Mouse (Mus musculus): ENCODE measurements around the gene Neurl2.
A peak's percentile ranks its signal among the peaks of the same experiment; 100 is the strongest.
"Not testable (repeated sequence)": the region's sequence is repeated elsewhere in the genome, so short reads cannot be mapped to it uniquely, and the experiment has no call there.

The Neurl2 gene

DNA sequence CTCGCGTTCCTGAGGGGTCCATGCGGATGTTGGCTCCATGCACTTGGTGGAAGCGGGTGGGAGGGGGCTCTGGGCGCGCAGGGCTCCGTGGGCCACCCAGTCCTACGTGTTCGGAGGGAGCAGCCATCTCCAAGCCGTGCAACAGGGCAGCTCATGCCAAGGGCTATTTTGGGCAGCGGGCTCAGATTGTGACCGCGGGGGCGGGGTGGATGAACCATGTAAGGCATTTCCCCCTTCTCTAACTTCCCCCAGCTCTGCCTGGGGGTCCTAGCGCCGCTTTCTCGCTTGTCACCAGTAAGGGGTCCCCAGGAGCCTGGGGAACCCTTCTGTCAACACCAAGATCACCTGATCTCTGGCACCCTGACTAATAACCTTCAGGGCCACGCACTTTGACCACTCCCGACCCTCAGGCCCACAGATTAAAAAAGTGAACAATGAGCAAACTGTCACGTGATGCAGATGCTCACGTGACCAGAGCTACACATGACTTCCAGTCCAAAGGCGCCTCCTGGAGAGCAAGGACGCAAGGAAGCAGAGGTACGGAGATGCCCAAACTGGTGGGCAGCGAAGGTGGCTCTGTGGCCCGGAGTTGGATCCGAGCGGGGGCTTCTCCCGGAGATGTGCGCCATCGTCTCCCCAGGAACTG lies at the start of gene Neurl2:
Neurl2 (minus strand) TSS at position 143 of the 646 bp plus-strand sequence.
- DNase-seq = peak; percentile 89

DNA sequence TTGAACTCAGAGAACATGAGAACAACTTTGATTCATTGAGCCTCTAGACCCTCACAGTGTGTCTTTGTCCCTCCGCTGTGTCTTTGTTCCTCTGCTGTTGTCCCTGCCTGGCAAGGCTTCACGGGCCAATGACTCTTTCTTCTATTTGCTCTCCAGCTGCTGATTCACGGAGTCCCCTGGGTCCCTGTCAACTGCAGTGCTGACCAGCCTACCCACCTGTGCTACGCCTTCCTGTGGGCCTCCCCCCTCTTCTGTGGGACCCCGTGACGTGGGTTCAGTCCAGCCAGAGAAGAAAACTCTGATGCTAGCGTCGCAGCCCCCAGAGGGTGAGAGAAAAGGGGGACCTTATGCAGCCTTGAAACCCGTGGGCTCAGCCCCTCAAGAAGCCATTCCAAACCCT lies 49.4 kb upstream of the Neurl2 start:
- no peak for DNase-seq

DNA sequence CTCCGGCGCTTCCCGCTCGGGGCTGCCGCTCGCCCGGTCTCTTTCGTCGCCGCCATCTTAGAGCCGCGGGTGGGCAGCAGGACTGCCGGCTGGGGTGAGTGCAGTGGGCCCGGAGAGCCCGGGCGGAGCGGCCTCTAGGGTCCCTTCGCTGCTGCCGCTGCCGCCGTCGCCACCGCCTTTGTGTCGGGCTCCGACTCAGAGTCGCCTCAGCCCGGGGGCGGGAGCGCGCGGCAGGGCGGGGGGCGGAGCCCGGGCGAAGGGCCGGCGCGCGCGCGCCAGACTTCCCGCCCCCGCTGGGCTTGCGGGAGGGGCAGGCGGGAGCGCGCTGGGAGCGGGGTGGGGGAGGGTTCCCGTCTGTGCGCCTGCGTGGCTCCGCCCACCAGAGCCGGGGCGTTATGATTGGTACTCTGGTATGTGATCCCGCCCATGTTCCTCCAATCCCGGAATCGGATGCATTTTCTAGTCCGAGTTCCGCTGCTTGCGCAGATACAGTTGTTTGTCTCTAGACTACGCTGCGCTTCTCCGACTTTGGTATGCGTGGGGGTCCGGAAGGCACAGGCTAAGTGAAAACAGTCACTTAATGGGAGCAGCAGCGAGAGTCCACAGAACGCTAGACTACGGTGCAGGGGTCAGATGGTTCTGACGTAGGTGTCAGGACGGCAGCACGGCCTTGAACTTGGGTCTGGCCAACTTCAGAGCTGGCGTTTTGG lies 46.5 kb upstream of the Neurl2 start:
- peak; percentile 94 for DNase-seq

DNA sequence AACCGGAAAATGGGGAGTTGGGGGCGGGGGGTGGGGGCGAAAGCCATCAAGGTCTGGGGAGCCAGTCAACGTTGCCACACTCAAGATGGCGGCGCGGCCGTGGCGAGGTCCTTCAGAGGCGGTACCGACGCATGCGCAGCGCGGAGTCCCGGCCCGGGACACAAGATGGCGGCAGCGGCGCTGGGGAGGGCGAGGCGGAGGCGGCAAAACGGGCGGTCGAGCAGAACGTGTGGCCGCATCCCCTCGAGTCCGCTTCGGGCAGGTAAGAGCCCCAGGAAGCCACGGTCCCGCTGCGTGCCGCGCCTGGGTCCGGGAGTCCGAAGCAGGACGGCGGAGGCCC lies 45.9 kb upstream of the Neurl2 start, which contains the start of gene Pcif1:
Pcif1 (plus strand) TSS at position 77 of the 340 bp plus-strand sequence.
- peak; percentile 95 for DNase-seq

DNA sequence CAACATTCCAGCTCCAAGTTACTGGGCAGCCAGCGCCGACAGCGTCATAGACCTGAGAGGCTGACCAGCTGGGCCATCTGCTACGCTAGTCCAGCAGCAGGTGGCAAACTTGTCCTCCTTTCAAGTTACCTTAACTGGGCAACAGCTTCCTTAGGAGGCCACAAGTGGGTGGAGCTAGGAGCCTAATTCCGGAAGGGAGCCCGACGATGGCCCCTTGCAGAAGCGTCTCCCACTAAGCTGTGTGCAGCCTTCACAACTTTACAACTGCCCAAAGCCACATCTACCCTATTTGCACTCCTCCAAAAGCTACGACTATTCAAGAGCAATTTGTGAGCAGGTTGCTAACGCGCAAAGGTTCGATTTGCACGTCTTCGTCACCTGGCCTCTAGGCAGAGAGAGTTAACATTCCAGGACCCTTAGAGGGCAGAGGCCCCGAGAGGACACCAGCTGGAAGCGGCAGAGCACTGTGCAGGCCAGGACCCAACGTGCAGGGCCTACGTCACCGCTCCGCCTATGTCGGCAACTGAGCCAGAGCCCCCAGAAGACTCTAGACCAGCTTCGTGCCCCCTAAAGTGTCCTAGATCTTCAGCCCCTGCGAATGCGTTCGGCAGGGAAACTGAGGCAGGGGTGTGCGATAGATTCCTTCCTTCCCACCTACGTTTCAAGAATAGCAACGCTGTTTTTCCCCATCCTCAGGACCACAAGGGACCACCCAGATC lies 45.4 kb upstream of the Neurl2 start:
- no peak for DNase-seq

DNA sequence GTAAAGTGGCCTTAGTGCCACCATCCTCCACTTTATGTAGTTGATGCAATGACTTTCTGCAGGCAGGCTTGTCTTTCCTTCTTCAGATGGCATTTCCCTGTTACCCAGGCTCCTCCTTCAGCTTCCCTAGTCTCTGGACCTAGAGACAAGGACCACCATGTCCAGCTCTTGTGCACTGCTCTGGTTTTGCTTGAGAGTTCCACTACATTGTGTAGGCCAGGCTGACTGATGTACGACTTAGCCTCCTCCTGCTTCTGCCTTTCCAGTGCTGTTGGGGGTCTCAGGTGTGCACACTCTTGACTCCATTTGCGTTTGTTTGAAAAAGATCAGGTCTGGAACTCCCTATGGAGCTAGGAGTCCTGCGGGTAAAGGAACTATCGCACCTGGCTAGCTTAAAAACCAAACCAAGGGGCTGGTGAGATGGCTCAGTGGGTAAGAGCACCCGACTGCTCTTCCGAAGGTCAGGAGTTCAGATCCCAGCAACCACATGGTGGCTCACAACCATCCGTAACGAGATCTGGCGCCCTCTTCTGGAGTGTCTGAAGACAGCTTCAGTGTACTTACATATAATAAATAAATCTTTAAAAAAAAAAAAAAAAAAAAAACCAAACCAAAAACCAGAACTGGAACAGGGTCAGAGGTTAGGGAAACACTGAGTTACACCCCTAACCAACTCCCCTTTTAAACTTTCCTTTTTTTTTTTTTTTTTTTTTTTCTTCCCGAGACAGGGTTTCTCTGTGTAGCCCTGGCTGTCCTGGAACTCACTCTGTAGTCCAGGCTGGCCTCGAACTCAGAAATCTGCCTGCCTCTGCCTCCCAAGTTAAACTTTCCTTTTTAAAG lies 44.3 kb upstream of the Neurl2 start:
- DNase-seq = not testable (repeated sequence)

DNA sequence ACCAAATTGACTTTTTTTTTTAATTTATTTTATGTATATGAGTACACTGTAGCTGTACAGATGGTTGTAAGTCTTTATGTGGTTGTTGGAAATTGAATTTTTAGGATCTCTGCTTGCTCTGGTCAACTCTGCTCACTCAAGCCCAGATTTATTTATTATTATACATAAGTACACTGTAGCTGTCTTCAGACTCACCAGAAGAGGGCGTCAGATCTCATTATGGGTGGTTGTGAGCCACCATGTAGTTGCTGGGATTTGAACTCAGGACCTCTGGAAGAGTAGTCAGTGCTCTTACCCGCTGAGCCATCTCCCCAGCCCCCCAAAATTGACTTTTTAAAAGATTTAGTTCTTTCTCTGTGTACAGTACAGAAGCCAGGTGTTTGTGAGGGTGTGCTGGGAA lies 42.4 kb upstream of the Neurl2 start:
- not testable (repeated sequence) for DNase-seq

DNA sequence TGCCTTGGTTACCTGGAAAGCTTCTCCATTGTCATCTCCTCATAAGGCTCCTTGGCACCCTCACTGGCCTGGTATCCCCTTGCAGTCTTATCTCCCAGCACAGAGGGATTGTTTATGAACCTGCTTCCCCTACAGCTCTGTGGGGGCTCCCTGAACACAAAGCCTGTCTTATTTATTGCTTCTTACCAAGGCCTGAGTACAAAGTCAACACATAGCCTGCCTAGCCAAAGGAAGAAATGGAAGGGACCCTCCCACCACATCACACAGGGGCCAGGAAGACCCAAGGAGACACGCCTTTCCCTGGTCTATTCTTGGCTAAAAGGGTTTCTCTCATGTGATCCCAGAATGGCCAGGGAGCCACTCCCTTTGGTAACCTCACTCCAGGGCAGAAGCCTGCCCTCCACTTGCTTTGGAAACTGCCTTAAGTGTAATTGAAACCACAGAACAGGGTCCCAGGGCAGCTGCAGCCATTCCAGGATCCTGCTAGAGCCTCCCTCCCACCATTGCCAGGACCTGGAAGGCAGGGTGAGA lies 41.0 kb upstream of the Neurl2 start:
- DNase-seq = no peak

DNA sequence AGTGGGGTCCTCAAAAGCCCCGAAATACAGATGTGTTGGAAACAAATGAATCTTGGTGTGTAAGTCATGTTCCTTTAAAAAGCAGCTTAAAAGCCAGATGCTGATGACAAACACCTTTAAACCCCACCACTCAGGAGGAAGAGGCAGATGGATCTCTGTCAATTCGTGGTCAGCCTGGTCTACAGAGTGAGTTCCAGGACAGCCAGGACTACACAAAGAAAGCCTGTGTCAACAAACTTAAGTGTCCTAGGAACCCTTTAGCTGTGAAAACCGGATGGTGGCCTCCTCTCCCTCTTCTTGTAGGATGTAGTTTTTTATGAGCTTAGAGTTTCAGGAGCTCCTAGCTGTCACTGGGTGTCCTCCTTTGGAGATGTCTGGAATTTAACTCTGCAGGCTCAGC lies 40.4 kb upstream of the Neurl2 start:
- DNase-seq = no peak

DNA sequence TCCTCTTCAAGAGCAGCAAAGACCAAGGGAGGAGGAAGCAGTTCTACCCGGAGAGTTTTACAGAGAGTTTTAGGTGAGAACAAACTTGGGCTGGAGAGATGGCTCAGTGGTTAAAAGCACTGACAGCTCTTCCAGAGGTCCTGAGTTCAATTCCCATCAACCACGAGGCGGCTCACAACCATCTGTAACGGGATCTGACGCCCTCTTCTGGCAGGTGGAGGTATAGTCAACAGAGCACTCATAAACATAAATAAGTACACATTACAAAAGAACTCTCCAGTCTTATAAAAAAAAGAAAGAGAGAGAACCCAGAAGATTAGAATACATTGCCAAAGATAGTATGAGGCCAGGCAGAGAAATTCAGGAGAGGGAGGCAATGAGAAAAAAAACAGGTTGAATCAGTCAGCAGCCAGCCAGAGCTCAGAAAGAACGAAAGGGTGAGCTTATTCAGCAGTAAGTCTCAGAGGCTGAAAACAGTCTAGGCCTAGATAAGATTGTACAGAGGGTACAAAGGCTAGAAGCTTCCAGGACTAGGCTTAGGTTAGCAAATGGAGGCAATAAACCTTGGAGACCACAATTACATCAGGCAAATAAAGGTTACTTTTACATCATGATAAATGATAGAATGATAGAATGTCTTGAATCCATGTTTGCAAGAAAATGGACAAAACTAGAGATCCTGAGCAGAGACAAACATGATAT lies 38.5 kb upstream of the Neurl2 start:
- no peak for DNase-seq

DNA sequence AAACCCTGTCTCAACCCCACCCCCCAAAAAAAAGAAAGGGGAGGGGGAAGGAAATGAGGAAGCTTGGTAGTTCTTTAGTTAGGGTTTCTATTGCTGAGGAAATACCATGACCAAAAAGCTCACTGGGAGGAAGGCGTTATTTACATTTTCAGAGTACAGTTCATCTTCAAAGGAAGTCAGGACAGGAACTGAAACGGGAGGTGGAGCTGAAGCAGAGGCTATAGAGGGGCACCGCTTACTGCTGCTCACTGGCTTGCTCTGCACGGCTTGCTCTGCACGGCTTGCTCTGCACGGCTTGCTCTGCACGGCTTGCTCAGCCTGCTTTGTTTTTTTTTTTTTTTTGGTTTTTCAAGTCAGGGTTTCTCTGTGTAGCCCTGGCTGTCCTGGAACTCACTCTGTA lies 35.2 kb upstream of the Neurl2 start:
- no peak for DNase-seq

DNA sequence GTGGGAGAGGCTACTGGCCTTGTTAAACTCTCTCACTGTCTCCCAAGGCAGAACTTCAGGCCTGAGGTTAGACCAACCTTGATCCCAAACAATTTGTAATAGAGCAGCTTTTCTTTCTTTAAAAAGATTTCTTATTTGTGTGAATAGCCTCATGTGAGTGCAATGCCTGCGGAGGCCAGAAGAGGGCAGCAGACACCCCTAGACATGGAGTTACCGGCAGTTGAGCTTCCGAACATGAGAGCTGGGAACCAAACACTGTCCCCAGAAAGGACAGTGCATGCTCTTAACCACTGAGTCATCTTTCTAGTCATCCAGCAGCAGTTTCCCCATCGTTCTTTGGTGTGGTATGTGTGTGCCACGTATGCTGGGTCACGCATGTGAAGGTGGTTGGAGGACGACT lies 34.3 kb upstream of the Neurl2 start:
- no peak for DNase-seq

DNA sequence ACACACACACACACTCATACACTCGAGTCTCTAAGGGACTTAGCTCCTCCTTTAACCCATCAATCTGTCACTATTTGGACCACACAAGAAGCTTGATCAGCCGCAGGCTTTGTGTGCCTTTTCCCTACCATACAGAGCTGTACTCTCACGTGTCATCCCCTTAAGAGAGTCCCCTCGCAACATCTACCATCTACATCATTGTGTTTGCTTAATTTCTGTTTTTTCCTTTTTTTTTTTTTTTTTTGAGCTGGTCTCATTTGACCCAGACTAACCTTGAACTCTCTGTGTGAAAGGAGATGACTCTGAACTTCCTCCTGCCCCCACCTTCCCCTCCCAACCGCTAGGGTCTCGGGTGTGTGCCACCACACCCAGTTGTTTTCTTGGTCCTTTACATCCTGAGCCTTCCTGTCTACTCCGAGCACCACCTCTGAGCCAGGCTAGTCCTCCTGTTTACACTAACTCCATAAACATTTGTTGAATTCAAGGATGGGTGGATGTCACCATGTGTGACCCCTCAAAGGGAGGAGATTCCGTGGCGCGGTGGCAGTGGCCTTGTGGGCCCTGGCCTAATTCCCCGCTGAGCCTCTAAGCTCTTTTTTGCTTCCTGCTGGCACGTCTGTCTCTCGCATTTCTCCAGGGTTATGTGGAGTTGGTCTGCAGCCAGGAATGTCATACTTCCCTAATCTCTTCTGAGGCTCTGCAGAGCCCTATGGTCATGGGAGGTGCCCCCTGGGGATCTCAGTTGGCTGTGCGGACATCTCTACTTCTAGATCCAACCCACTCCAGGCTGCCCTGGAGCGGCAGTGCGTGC lies 33.7 kb upstream of the Neurl2 start:
- no peak for DNase-seq

DNA sequence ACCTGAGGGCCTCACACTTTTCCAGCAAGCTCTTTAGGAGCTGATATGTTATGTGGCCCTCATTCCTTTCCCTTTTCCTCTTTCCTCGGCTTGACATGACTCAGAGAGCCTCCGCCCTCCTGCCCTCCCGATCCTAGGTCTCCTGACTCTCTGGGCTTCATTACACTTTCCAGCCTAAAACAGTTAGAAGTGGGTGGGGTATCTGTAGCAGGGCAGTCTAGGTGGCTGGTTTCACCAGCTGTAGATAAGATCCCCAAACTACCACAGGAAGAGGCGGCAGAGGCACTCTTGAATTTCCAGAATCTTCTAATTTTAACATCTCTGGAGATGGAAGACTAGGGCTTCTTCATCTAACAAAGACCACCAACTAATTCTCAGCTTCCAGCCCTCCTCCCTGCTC lies 31.3 kb upstream of the Neurl2 start:
- no peak for DNase-seq

DNA sequence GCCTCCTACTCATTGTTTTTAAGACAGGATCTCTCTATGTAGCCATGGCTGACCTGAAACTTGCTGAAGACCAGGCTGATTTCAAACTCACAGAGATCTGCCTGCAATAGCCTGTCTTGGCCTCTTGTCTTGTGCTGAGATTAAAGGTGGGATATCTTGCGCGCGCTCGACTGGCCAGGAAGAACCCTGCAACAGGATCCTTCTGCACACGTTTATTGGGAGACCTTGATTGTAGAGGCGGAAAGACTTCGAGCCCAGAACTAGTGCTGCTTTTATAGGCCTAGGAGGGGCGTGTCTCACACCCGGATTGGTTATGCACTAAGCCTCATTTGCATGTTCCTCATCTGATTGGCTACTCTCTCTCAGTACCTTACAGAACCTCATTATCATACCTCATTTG lies 30.2 kb upstream of the Neurl2 start:
- not testable (repeated sequence) for DNase-seq

DNA sequence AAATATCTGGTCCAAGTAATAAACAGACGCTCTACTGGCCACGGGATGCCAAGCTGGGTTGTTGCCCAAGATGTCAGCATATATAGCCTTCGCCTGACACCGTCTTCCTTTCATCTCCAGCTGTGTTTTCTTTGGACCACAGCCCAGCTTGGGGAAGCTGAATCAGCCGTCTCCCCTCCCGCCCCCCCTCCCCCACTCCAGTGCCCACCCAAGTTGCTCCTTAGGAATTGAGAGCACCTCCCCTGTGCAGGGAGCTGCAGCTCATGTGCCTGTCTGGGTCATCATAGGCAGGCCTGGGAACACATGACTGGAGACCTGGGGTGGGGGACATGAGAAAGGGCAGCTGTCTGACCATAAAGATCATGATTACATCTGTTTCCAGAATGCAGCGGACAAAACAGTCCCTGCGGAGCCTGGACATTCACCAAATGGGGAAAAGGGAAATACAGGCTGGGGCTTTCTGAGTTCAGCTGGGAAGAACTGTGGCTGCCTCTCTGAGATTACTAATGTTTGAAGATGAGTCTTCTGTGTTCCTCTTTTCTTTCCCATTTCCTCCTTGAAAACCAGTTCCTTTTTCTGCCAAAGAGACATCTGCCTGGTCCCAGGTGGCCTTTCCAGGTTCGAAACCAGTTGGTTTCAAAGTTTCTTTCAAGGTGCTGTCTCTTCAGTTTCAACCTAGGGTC lies 29.1 kb upstream of the Neurl2 start:
- DNase-seq = no peak

DNA sequence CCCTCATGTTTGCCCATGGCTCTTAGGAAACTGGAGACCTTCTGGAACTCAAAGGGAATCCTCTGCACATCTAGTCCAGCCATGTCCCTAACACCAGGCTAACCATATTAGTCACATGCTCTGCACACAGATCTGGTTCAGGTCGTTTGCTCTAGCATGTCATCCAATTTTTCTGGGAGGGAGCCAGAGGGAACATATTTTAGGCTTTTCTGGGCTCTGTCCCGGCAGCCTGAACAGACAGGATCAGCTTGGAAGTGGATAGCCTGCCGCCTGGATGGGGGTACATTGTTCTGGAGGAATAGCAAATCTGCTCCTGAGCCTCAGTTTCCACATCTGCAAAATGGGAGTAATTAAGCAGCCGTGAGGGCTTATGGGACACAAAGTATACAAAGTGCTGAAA lies 27.8 kb upstream of the Neurl2 start:
- no peak for DNase-seq

DNA sequence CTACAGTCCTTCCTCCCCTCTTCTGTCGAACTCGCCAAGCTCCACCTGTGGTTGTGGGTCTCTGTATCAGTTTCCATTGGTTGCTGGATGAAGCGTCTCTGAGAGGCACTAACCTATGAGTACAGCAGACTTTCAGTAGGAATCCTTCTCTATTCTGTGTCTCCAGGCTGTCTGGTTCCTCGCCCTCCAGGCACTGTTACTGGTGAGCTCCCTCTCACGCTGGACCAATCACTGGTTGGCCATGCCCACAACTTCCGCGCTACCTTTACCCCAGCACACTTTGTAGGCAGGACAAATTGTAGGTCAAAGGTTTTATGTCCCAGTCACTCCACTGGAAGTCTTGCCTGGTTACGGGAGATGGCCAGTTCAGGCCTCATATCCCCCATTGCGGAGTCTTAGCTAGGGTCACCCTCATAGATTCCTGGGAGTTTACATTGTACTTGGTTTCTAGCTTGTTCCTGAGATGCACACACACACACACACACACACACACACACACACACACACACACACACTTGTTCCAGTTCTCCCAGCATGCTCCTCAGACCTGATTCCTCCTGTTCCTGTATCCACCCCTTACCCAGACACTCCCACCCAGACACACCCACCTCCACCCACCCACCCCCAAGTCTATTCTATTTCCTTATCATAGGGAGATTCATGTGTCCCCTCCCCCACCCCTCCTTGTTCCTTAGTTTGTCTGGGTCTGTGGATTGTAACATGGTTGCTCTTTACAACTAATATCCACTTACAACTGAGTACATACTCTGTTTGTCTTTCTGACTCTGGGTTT lies 26.6 kb upstream of the Neurl2 start:
- DNase-seq = no peak

DNA sequence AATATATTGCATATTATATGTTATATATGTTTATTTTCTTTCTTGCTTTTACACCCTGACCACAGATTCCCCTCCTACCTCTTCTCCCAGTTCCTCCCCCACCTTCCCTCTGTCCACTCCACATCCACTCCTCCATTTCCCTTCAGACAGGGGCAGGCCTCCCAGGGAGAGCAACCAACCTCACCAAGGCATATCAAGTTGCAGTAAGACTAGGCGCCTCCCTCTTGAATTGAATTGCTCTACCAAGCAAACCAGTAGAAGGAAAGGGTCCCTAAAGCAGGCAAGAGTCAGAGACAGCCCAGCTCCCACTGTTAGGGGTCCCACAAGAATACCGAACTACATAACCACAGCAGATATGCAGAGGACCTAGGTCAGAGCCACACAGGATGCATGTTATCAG lies 25.9 kb upstream of the Neurl2 start:
- no peak for DNase-seq

Measured in right cerebral cortex, postnatal 14 days (tissue).